1 mouse cellular context compared by ENCODE assay signal in genomic region chr11:48788311-48789089, GRCm38 (mm10).
A peak's percentile ranks its signal among the peaks of the same experiment; 100 is the strongest.
TF ChIP-seq lines count a peak whose summit lies in the region.

No protein-coding gene starts in this region.

TF ChIP-seq in MEL, 35 proteins besides CTCF, POLR2A, EP300 and RAD21 (continued from another document):
- TF ChIP-seq CHD1 (IDR thresholded peaks at IDR 0.05; ENCODE audit: low read depth, low read length) (peak; percentile 62; the same call in 1 of the 2 replicates), HCFC1 (IDR thresholded peaks at IDR 0.05; ENCODE audit: low read depth, low read length) (peak; percentile 72), MEF2A (IDR thresholded peaks at IDR 0.05; ENCODE audit: extremely low read depth, insufficient replicate concordance, low read depth, low read length, poor library complexity, severe bottlenecking) (no peak), MAX (IDR thresholded peaks at IDR 0.05; ENCODE audit: low read length) (peak; percentile 42; the same call in 1 of the 2 replicates), NELFE (IDR thresholded peaks at IDR 0.05; ENCODE audit: low read depth, low read length) (no peak; the same call in 1 of the 2 replicates), ZMIZ1 (IDR thresholded peaks at IDR 0.05; ENCODE audit: low read depth, low read length) (no peak), MAFK (IDR thresholded peaks at IDR 0.05; ENCODE audit: borderline replicate concordance, low read depth, low read length) (no peak), RCOR1 (IDR thresholded peaks at IDR 0.05; ENCODE audit: low read depth, low read length) (peak; percentile 39; the same call in 1 of the 2 replicates), GATA1 (IDR thresholded peaks at IDR 0.05; ENCODE audit: low read depth, low read length) (0 out of 2 replicates have a peak, but pooled peaks have one; percentile 3), TAL1 (IDR thresholded peaks at IDR 0.05; ENCODE audit: low read length) (no peak), ELF1 (IDR thresholded peaks at IDR 0.05; ENCODE audit: low read depth, low read length) (no peak; the same call in 1 of the 2 replicates), JUND (IDR thresholded peaks at IDR 0.05; ENCODE audit: low read depth, low read length) (no peak)
